Mouse (Mus musculus) neural tube, embryonic 15.5 days (tissue): ENCODE measurements around the gene Kdm2a. TPM values are rescaled to one million over a fixed set of nuclear protein-coding genes. Genes with fewer than 3 reads are reported as not detected.

Experiments
- ATAC-seq: fragments of 200-750 bp; cut with Nextera tagmentation; 2 replicates; pipeline ENCODE4 v1.8.0; 2017; ENCODE audit warnings: mild to moderate bottlenecking, moderate TSS enrichment, moderate library complexity; ENCODE audit not compliant: low FRiP score
- H3K27ac ChIP-seq: fragments of 300-500 bp; sonication (generic); replicated peaks from 2 replicates; pipeline ENCODE4 v1.5.1; 2015; ENCODE audit warnings: mild to moderate bottlenecking, inconsistent platforms
- H3K27me3 ChIP-seq: fragments of 300-500 bp; sonication (generic); replicated peaks from 2 replicates; pipeline ENCODE4 v1.6.1; 2015; ENCODE audit warnings: inconsistent platforms
- H3K36me3 ChIP-seq: fragments of 300-500 bp; sonication (generic); 2 replicates; pipeline ENCODE4 v1.6.1; 2015; ENCODE audit warnings: inconsistent platforms
- H3K4me1 ChIP-seq: fragments of 300-500 bp; sonication (generic); 2 replicates; pipeline ENCODE4 v1.6.1; 2015; ENCODE audit warnings: inconsistent platforms
- H3K4me2 ChIP-seq: fragments of 300-500 bp; sonication (generic); 2 replicates; pipeline ENCODE4 v1.6.1; 2015; ENCODE audit warnings: inconsistent platforms, mild to moderate bottlenecking, moderate library complexity
- H3K4me3 ChIP-seq: fragments of 300-500 bp; sonication (generic); replicated peaks from 2 replicates; pipeline ENCODE4 v1.5.1; 2015; ENCODE audit warnings: mild to moderate bottlenecking, inconsistent platforms
- H3K9ac ChIP-seq: fragments of 300-500 bp; sonication (generic); replicated peaks from 2 replicates; pipeline ENCODE4 v1.6.1; 2015; ENCODE audit warnings: mild to moderate bottlenecking, inconsistent platforms
- H3K9me3 ChIP-seq: fragments of 300-500 bp; sonication (generic); replicated peaks from 2 replicates; pipeline ENCODE4 v1.6.1; 2016; ENCODE audit warnings: inconsistent platforms
- WGBS: fragments of 180-500 bp; shearing (Covaris S2); methylation state at CpG from one replicate; pipeline ENCODE4 v1.1.7; 2015; ENCODE audit warnings: mixed read lengths; 5-methylcytosine and 5-hydroxymethylcytosine counted together
- polyA plus RNA-seq: library from polyadenylated mRNA; unstranded; fragments of >200 nt; fragmentation: Nextera tagmentation; extraction: Ambion mirVana; gene quantifications from 2 replicates; pipeline ENCODE4 v1.2.1, GENCODE M21; 2015

Gene Kdm2a
- polyA plus RNA-seq, 1 experiment from 2014 or later, result 28.4 TPM

GRCm38 (mm10) chr19:4434999-4435398 lies 36.9 kb upstream of the Kdm2a start:
- Histone ChIP-seq H3K4me3 (no peak overlapping the region), H3K27me3 (peaks cover 19% of the 10 kb centered on the region), H3K4me1 (peaks cover 12% of the 10 kb centered on the region), H3K9ac (no peak overlapping the region), H3K27ac (no peak overlapping the region), H3K9me3 (no peaks in the 10 kb centered on the region), H3K36me3 (no peaks in the 10 kb centered on the region), H3K4me2 (no peak overlapping the region)
- 96% methylated on average over 1 of the region's 1 CpGs for WGBS
- ATAC-seq, result no peak

- no peak overlapping the region for H3K27ac ChIP-seq
- no peak overlapping the region for H3K4me3 ChIP-seq
- H3K9me3 ChIP-seq, result no peaks in the 10 kb centered on the region
- ATAC-seq, result no peak
- H3K9ac ChIP-seq, result no peak overlapping the region
- no peaks in the 10 kb centered on the region for H3K36me3 ChIP-seq
- 80% methylated on average over 1 of the region's 1 CpGs for WGBS
- peaks cover 9% of the 10 kb centered on the region for H3K27me3 ChIP-seq
- no peak overlapping the region for H3K4me2 ChIP-seq
- no peaks in the 10 kb centered on the region; the same call in 1 of the 2 replicates for H3K4me1 ChIP-seq
Observed at GRCm38 (mm10) chr19:4433756-4434155, 35.7 kb upstream of the Kdm2a start.

GRCm38 (mm10) chr19:4430091-4430620 lies 32.1 kb upstream of the Kdm2a start:
- H3K4me2 ChIP-seq, result no peak overlapping the region
- 91% methylated on average over 4 of the region's 4 CpGs for WGBS

GRCm38 (mm10) chr19:4425610-4426366 lies 27.7 kb upstream of the Kdm2a start:
- Histone ChIP-seq H3K27me3 (no peaks in the 10 kb centered on the region), H3K9me3 (no peaks in the 10 kb centered on the region), H3K27ac (no peak overlapping the region), H3K36me3 (no peaks in the 10 kb centered on the region), H3K9ac (no peak overlapping the region), H3K4me1 (no peaks in the 10 kb centered on the region), H3K4me2 (no peak overlapping the region), H3K4me3 (no peak overlapping the region)
- WGBS, result 75% methylated on average over 19 of the region's 19 CpGs
- ATAC-seq, result no peak

More at GRCm38 (mm10) chr19:4430091-4430620, 32.1 kb upstream of the Kdm2a start:
- H3K9me3 ChIP-seq, result no peaks in the 10 kb centered on the region
- H3K27me3 ChIP-seq, result no peaks in the 10 kb centered on the region
- no peak overlapping the region for H3K4me3 ChIP-seq
- ATAC-seq, result no peak
- no peak overlapping the region for H3K9ac ChIP-seq
- H3K27ac ChIP-seq, result no peak overlapping the region
- no peaks in the 10 kb centered on the region for H3K36me3 ChIP-seq
- no peaks in the 10 kb centered on the region for H3K4me1 ChIP-seq

GRCm38 (mm10) chr19:4423021-4423420 lies 24.9 kb upstream of the Kdm2a start:
- no peak overlapping the region for H3K4me3 ChIP-seq
- no peak overlapping the region for H3K4me2 ChIP-seq
- ATAC-seq, result no peak
- H3K27ac ChIP-seq, result no peak overlapping the region
- no peaks in the 10 kb centered on the region for H3K9me3 ChIP-seq
- no peak overlapping the region for H3K9ac ChIP-seq
- 86% methylated on average over 3 of the region's 3 CpGs for WGBS
- H3K27me3 ChIP-seq, result no peaks in the 10 kb centered on the region
- no peaks in the 10 kb centered on the region for H3K4me1 ChIP-seq
- H3K36me3 ChIP-seq, result no peaks in the 10 kb centered on the region

- Histone ChIP-seq H3K27ac (no peak overlapping the region), H3K9ac (no peak overlapping the region), H3K9me3 (no peaks in the 10 kb centered on the region), H3K4me1 (no peaks in the 10 kb centered on the region), H3K27me3 (no peaks in the 10 kb centered on the region), H3K4me2 (no peak overlapping the region), H3K36me3 (no peaks in the 10 kb centered on the region), H3K4me3 (no peak overlapping the region)
- WGBS, result 96% methylated on average over 3 of the region's 3 CpGs
- ATAC-seq, result no peak
Observed at GRCm38 (mm10) chr19:4422581-4422980, 24.5 kb upstream of the Kdm2a start.

- H3K27me3 ChIP-seq, result no peaks in the 10 kb centered on the region
- H3K4me3 ChIP-seq, result no peak overlapping the region
- H3K27ac ChIP-seq, result no peak overlapping the region
- ATAC-seq, result no peak
- no peak overlapping the region for H3K4me2 ChIP-seq
- H3K4me1 ChIP-seq, result no peaks in the 10 kb centered on the region
- H3K9ac ChIP-seq, result no peak overlapping the region
- H3K36me3 ChIP-seq, result no peaks in the 10 kb centered on the region
- 90% methylated on average over 8 of the region's 8 CpGs for WGBS
- H3K9me3 ChIP-seq, result no peaks in the 10 kb centered on the region
Observed at GRCm38 (mm10) chr19:4420153-4420910, 22.2 kb upstream of the Kdm2a start.

GRCm38 (mm10) chr19:4419711-4420110 lies 21.6 kb upstream of the Kdm2a start:
- no peaks in the 10 kb centered on the region for H3K27me3 ChIP-seq
- no peaks in the 10 kb centered on the region for H3K4me1 ChIP-seq
- 93% methylated on average over 5 of the region's 5 CpGs for WGBS
- H3K36me3 ChIP-seq, result no peaks in the 10 kb centered on the region
- no peak overlapping the region for H3K4me2 ChIP-seq
- no peaks in the 10 kb centered on the region for H3K9me3 ChIP-seq
- no peak overlapping the region for H3K27ac ChIP-seq
- ATAC-seq, result no peak
- H3K4me3 ChIP-seq, result no peak overlapping the region
- no peak overlapping the region for H3K9ac ChIP-seq

GRCm38 (mm10) chr19:4417713-4418112 lies 19.6 kb upstream of the Kdm2a start:
- H3K4me1 ChIP-seq, result no peaks in the 10 kb centered on the region
- no peak overlapping the region for H3K9ac ChIP-seq
- H3K27ac ChIP-seq, result no peak overlapping the region
- H3K36me3 ChIP-seq, result no peaks in the 10 kb centered on the region
- no peaks in the 10 kb centered on the region for H3K9me3 ChIP-seq
- no peak for ATAC-seq
- H3K4me3 ChIP-seq, result no peak overlapping the region
- H3K4me2 ChIP-seq, result no peak overlapping the region
- no peaks in the 10 kb centered on the region for H3K27me3 ChIP-seq

- H3K9ac ChIP-seq, result no peak overlapping the region
- no peaks in the 10 kb centered on the region for H3K27me3 ChIP-seq
- H3K4me1 ChIP-seq, result no peaks in the 10 kb centered on the region
- no peak overlapping the region for H3K4me3 ChIP-seq
- no peaks in the 10 kb centered on the region for H3K36me3 ChIP-seq
- 0% methylated on average over 1 of the region's 1 CpGs for WGBS
- no peak overlapping the region for H3K27ac ChIP-seq
- no peak for ATAC-seq
- H3K4me2 ChIP-seq, result no peak overlapping the region
- 0 out of 2 replicates have a peak, but pooled peaks cover 2% of the 10 kb centered on the region for H3K9me3 ChIP-seq
Observed at GRCm38 (mm10) chr19:4417183-4417582, 19.1 kb upstream of the Kdm2a start.

GRCm38 (mm10) chr19:4414631-4415030 lies 16.5 kb upstream of the Kdm2a start:
- Histone ChIP-seq H3K9me3 (0 out of 2 replicates have a peak, but pooled peaks cover 3% of the 10 kb centered on the region), H3K27me3 (no peaks in the 10 kb centered on the region), H3K4me3 (no peak overlapping the region), H3K4me2 (no peak overlapping the region), H3K27ac (no peak overlapping the region), H3K4me1 (no peaks in the 10 kb centered on the region), H3K36me3 (no peaks in the 10 kb centered on the region), H3K9ac (no peak overlapping the region)
- 79% methylated on average over 1 of the region's 1 CpGs for WGBS
- ATAC-seq, result no peak

- 64% methylated on average over 2 of the region's 2 CpGs for WGBS
- ATAC-seq, result no peak
Observed at GRCm38 (mm10) chr19:4409062-4409461, 11.0 kb upstream of the Kdm2a start.

More at GRCm38 (mm10) chr19:4409062-4409461, 11.0 kb upstream of the Kdm2a start:
- H3K4me3 ChIP-seq, result no peak overlapping the region
- 0 out of 2 replicates have a peak, but pooled peaks cover 3% of the 10 kb centered on the region for H3K9me3 ChIP-seq
- H3K9ac ChIP-seq, result no peak overlapping the region
- H3K27me3 ChIP-seq, result no peaks in the 10 kb centered on the region
- H3K36me3 ChIP-seq, result no peaks in the 10 kb centered on the region
- no peaks in the 10 kb centered on the region for H3K4me1 ChIP-seq
- no peak overlapping the region for H3K27ac ChIP-seq
- H3K4me2 ChIP-seq, result no peak overlapping the region
